Mouse (Mus musculus): ENCODE measurements around the gene Vsig2.

- TF ChIP-seq POLR2A (IDR thresholded peaks at IDR 0.05; ENCODE audit: low read depth, low read length) (no peak), CTCF (conservative IDR thresholded peaks at IDR 0.05; ENCODE audit: insufficient read depth, insufficient read length, low read depth, low read length) (no peak)
Observed at GRCm38 (mm10) chr9:37569231-37569835, 30.3 kb downstream of the Vsig2 start.
